Mouse (Mus musculus) heart, postnatal 14 days (tissue): ENCODE results near the gene Olfr1098. TPM values are rescaled to one million over a fixed set of nuclear protein-coding genes. Genes with fewer than 3 reads are reported as not detected.

ENCODE experiments used
- DNase-seq, 2 experiments: peaks; one replicate each; pipeline ENCODE4 v3.0.0; 2021 to 2022
- intact Hi-C: fragments of 180-260 bp; cut with DNase I; formaldehyde crosslinking; loops from one replicate; pipeline ENCODE4 v1.15.1; 2025
- long read RNA-seq, 2 experiments: library from polyadenylated mRNA; stranded (forward); transcript quantifications; one replicate each; pipeline ENCODE4 v2.0.0; 2021
- total RNA-seq, 2 experiments: library from RNA; stranded (reverse); gene quantifications; 2 replicates each; pipeline ENCODE4 v1.2.3; 2021

Olfr1098 gene
- not detected for total RNA-seq
- long read RNA-seq, experiment 1 = 0 reads
- long read RNA-seq, experiment 2 = 0 reads

GRCm38 (mm10) chr2:86924445-86924844 lies at the start of gene Olfr1098:
Olfr1098 (minus strand) TSS chr2:86924545.
- intact Hi-C loops = no loop called here
- DNase-seq = no peak

GRCm38 (mm10) chr2:86960593-86960992 lies 36.2 kb upstream of the Olfr1098 start, which contains the start of gene Olfr1099:
Olfr1099 (minus strand) TSS chr2:86960693.
- intact Hi-C loops = no loop called here

GRCm38 (mm10) chr2:86926557-86926956 lies 2.2 kb upstream of the Olfr1098 start:
- DNase-seq = no peak
- intact Hi-C loops = no loop called here

More at GRCm38 (mm10) chr2:86960593-86960992, 36.2 kb upstream of the Olfr1098 start, which contains the start of gene Olfr1099:
- DNase-seq = no peak

- no peak for DNase-seq
- intact Hi-C loops = no loop called here
Observed at GRCm38 (mm10) chr2:86905647-86906046, 18.7 kb downstream of the Olfr1098 start.

GRCm38 (mm10) chr2:86892116-86892515 lies 32.2 kb downstream of the Olfr1098 start, which contains the start of gene Olfr1097:
Olfr1097 (minus strand) TSS chr2:86892216.
- intact Hi-C loops = no loop called here
- no peak for DNase-seq

- DNase-seq = no peak
- intact Hi-C loops = no loop called here
Observed at GRCm38 (mm10) chr2:86874702-86875101, 49.6 kb downstream of the Olfr1098 start, which contains the start of gene Gm13723. Gm13723 (minus strand) TSS chr2:86874802.

Other genes starting within 250 kb of the Olfr1098 start
- gene Olfr1086, start 244.5 kb downstream of the Olfr1098 start, total RNA-seq = not detected
- gene Olfr1087, start 226.2 kb downstream of the Olfr1098 start, total RNA-seq = not detected
- not detected for gene Olfr1089, start 190.8 kb downstream of the Olfr1098 start, total RNA-seq
- not detected for gene Olfr1090, start 165.6 kb downstream of the Olfr1098 start, total RNA-seq
- gene Olfr1093, start 142.1 kb downstream of the Olfr1098 start, total RNA-seq = not detected
- not detected for gene Olfr141, start 114.5 kb downstream of the Olfr1098 start, total RNA-seq
- gene Olfr1094, start 99.9 kb downstream of the Olfr1098 start, total RNA-seq = not detected
- not detected for gene Olfr1095, start 72.8 kb downstream of the Olfr1098 start, total RNA-seq
- gene Gm13723, start 49.7 kb downstream of the Olfr1098 start, total RNA-seq = not detected
- gene Olfr1097, start 32.3 kb downstream of the Olfr1098 start, total RNA-seq = not detected
- not detected for gene Olfr1099, start 36.1 kb upstream of the Olfr1098 start, total RNA-seq
- not detected for gene Olfr1100, start 55.4 kb upstream of the Olfr1098 start, total RNA-seq
- not detected for gene Olfr1101, start 66.7 kb upstream of the Olfr1098 start, total RNA-seq
- not detected for gene Olfr1102, start 73.9 kb upstream of the Olfr1098 start, total RNA-seq
- not detected for gene Olfr1104, start 102.5 kb upstream of the Olfr1098 start, total RNA-seq
- gene Olfr1105, start 112.0 kb upstream of the Olfr1098 start, total RNA-seq = not detected
- not detected for gene Olfr1106, start 127.7 kb upstream of the Olfr1098 start, total RNA-seq
- gene Olfr1107, start 151.3 kb upstream of the Olfr1098 start, total RNA-seq = not detected
- not detected for gene Olfr1109, start 171.5 kb upstream of the Olfr1098 start, total RNA-seq
- not detected for gene Olfr259, start 190.0 kb upstream of the Olfr1098 start, total RNA-seq
- gene Olfr1110, start 215.8 kb upstream of the Olfr1098 start, total RNA-seq = not detected
- not detected for gene Olfr1111, start 228.1 kb upstream of the Olfr1098 start, total RNA-seq